Mouse (Mus musculus): ENCODE measurements at regions not wholly inside any gene's neighbourhood (a gene's known extent, or its start where the extent isn't known, plus 50 kb on each side); places are given as distances from the start of the nearest gene placed in this dataset.

GRCm38 (mm10) chr10:109360161-109360560, 349.4 kb upstream of the Syt1 start:
- TF ChIP-seq GATA1 (IDR thresholded peaks at IDR 0.05; ENCODE audit: borderline replicate concordance, low read length) (no peak), FLI1 (IDR thresholded peaks at IDR 0.05; ENCODE audit: low read length) (no peak)

Data from megakaryocyte, embryonic 14.5 days (primary cell).